Mouse (Mus musculus): ENCODE measurements at regions not wholly inside any gene's neighbourhood (a gene's known extent, or its start where the extent isn't known, plus 50 kb on each side); places are given as distances from the start of the nearest gene placed in this dataset.

- no peak overlapping the region for H3K27ac ChIP-seq (ENCODE audit: low read depth)
- no peaks in the 10 kb centered on the region for H3K9me3 ChIP-seq (replicated peaks; ENCODE audit: control insufficient read depth, low read length)
- no peak for TF ChIP-seq CTCF (IDR thresholded peaks at IDR 0.05; ENCODE audit: low read depth)
- no peak for TF ChIP-seq EP300 (IDR thresholded peaks at IDR 0.05; ENCODE audit: low read depth)
- no peak overlapping the region for H3K9ac ChIP-seq (replicated peaks; ENCODE audit: low read depth, low read length)
- no peak overlapping the region for H3K4me3 ChIP-seq (ENCODE audit: low read depth, low read length)
- no peaks in the 10 kb centered on the region for H3K27me3 ChIP-seq (ENCODE audit: control insufficient read depth, insufficient read depth, low read length)
- no peak for ATAC-seq (ENCODE audit: insufficient read depth, low read depth)
- H3K4me1 ChIP-seq (ENCODE audit: control insufficient read depth, insufficient read depth): no peaks in the 10 kb centered on the region
- H3K36me3 ChIP-seq (replicated peaks; ENCODE audit: control insufficient read depth, insufficient read depth, low read length): no peaks in the 10 kb centered on the region
- DNase-seq (ENCODE audit: low spot score): no peak
- WGBS: 83% methylated on average over 3 of the region's 3 CpGs
- no peak overlapping the region for H3K4me2 ChIP-seq (ENCODE audit: low read depth, low read length)
Measured at GRCm38 (mm10) chr14:99646323-99646722, 347.8 kb downstream of the Klf5 start.

- Histone ChIP-seq H3K9ac (replicated peaks; ENCODE audit: low read depth, low read length) (no peak overlapping the region), H3K4me1 (ENCODE audit: control insufficient read depth, insufficient read depth) (no peaks in the 10 kb centered on the region), H3K27me3 (ENCODE audit: control insufficient read depth, insufficient read depth, low read length) (no peaks in the 10 kb centered on the region), H3K9me3 (replicated peaks; ENCODE audit: control insufficient read depth, low read length) (no peaks in the 10 kb centered on the region), H3K36me3 (replicated peaks; ENCODE audit: control insufficient read depth, insufficient read depth, low read length) (no peaks in the 10 kb centered on the region), H3K27ac (ENCODE audit: low read depth) (no peak overlapping the region), H3K4me2 (ENCODE audit: low read depth, low read length) (no peak overlapping the region), H3K4me3 (ENCODE audit: low read depth, low read length) (no peak overlapping the region)
- DNase-seq (ENCODE audit: low spot score) (no peak), ATAC-seq (ENCODE audit: insufficient read depth, low read depth) (no peak)
- WGBS: 73% methylated on average over 3 of the region's 3 CpGs
- TF ChIP-seq EP300 (IDR thresholded peaks at IDR 0.05; ENCODE audit: low read depth) (no peak), CTCF (IDR thresholded peaks at IDR 0.05; ENCODE audit: low read depth) (no peak)
Measured at GRCm38 (mm10) chr14:99674399-99674798, 375.9 kb downstream of the Klf5 start.

DNA sequence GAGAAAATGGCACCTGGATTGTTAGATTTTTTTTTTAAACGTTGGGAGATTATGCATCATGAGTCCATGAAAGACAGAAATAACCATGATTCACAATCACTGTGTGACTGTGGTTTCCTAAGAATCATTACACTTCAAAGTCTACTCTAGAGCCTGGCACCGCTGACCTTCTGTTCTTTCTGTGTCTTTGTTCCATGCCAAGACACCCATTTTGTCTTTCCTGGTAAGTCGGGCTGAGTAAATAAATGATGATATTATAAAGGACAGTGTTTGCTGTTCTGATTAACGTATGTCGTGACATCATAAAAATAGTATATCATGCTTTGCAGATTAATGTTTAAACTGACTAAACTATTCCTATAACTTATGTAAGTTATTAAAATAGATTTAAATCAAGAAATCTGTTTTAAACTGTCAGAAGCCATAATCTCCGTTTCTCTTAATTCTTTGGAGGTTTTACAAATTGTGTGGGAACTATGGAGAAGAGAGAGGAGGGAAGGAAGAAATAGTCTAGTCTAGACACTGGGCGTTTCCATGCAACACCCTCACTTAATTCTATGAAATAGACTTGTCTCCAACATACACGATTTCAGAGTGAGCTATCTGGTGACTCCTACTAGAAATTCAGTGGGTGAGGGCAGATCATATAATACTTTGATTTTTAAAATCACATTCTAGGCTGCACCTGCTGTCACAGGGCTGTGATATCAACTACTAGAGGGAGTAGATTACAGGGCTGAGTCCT is 388.7 kb downstream of the Klf5 start:
- Histone ChIP-seq H3K27ac (ENCODE audit: low read depth) (no peak overlapping the region), H3K4me3 (ENCODE audit: low read depth, low read length) (no peak overlapping the region), H3K4me2 (ENCODE audit: low read depth, low read length) (no peak overlapping the region), H3K27me3 (ENCODE audit: control insufficient read depth, insufficient read depth, low read length) (no peaks in the 10 kb centered on the region), H3K4me1 (ENCODE audit: control insufficient read depth, insufficient read depth) (no peaks in the 10 kb centered on the region), H3K9ac (replicated peaks; ENCODE audit: low read depth, low read length) (no peak overlapping the region), H3K9me3 (replicated peaks; ENCODE audit: control insufficient read depth, low read length) (no peaks in the 10 kb centered on the region), H3K36me3 (replicated peaks; ENCODE audit: control insufficient read depth, insufficient read depth, low read length) (no peaks in the 10 kb centered on the region)
- no peak for TF ChIP-seq CTCF (IDR thresholded peaks at IDR 0.05; ENCODE audit: low read depth)
- TF ChIP-seq EP300 (IDR thresholded peaks at IDR 0.05; ENCODE audit: low read depth): no peak
- WGBS: 77% methylated on average over 8 of the region's 8 CpGs
- no peak for ATAC-seq (ENCODE audit: insufficient read depth, low read depth)
- DNase-seq (ENCODE audit: low spot score): no peak

DNA sequence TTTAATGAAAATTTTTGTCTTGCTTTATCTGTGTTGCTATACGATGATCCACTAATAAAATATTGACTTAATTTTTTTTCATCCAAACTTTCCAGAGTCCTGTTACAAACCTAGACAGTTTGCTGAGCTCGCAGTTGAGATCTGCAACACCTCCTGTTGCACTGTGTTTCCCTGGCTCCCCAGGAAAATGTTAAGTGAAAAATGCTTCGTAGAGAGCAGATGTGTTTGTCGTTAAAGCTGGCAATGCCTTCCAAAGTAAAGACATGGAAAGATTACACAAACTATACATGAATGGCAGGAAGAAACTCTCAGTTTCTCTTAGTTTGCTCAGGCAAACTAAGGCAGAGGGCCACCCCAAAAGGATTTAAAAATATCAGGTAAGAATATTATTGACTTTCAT is 389.9 kb downstream of the Klf5 start:
- Histone ChIP-seq H3K9ac (replicated peaks; ENCODE audit: low read depth, low read length) (no peak overlapping the region), H3K27me3 (ENCODE audit: control insufficient read depth, insufficient read depth, low read length) (no peaks in the 10 kb centered on the region), H3K36me3 (replicated peaks; ENCODE audit: control insufficient read depth, insufficient read depth, low read length) (no peaks in the 10 kb centered on the region), H3K4me2 (ENCODE audit: low read depth, low read length) (no peak overlapping the region), H3K9me3 (replicated peaks; ENCODE audit: control insufficient read depth, low read length) (no peaks in the 10 kb centered on the region), H3K4me3 (ENCODE audit: low read depth, low read length) (no peak overlapping the region), H3K4me1 (ENCODE audit: control insufficient read depth, insufficient read depth) (no peaks in the 10 kb centered on the region), H3K27ac (ENCODE audit: low read depth) (no peak overlapping the region)
- ATAC-seq (ENCODE audit: insufficient read depth, low read depth): no peak
- no peak for DNase-seq (ENCODE audit: low spot score)
- 65% methylated on average over 4 of the region's 4 CpGs for WGBS
- no peak for TF ChIP-seq CTCF (IDR thresholded peaks at IDR 0.05; ENCODE audit: low read depth)
- TF ChIP-seq EP300 (IDR thresholded peaks at IDR 0.05; ENCODE audit: low read depth): no peak

DNA sequence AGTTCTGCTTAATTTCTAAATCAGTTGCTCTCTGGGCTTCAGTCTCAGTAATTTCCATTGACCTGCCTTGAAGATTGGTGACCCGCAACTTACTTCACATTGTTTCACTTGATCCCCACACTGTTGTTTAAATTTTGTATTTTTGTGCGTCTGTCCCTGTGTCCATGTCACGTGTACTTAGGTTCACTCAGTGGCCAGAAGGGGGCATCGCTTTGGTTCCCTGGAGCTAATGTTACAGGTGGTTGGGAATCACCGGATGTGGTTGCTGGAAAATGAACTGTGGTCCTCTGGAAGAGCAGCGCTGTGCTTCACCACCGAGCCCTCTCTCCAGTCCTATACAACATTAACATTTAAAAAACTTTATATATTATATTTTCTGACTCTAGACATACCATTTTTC is 397.8 kb downstream of the Klf5 start:
- no peaks in the 10 kb centered on the region for H3K27me3 ChIP-seq (ENCODE audit: control insufficient read depth, insufficient read depth, low read length)
- DNase-seq (ENCODE audit: low spot score): no peak
- 89% methylated on average over 7 of the region's 7 CpGs for WGBS
- H3K36me3 ChIP-seq (replicated peaks; ENCODE audit: control insufficient read depth, insufficient read depth, low read length): no peaks in the 10 kb centered on the region
- no peaks in the 10 kb centered on the region for H3K4me1 ChIP-seq (ENCODE audit: control insufficient read depth, insufficient read depth)
- no peak overlapping the region for H3K4me3 ChIP-seq (ENCODE audit: low read depth, low read length)
- TF ChIP-seq CTCF (IDR thresholded peaks at IDR 0.05; ENCODE audit: low read depth) (no peak), EP300 (IDR thresholded peaks at IDR 0.05; ENCODE audit: low read depth) (no peak)
- no peak overlapping the region for H3K9ac ChIP-seq (replicated peaks; ENCODE audit: low read depth, low read length)
- H3K27ac ChIP-seq (ENCODE audit: low read depth): no peak overlapping the region
- no peaks in the 10 kb centered on the region for H3K9me3 ChIP-seq (replicated peaks; ENCODE audit: control insufficient read depth, low read length)
- no peak for ATAC-seq (ENCODE audit: insufficient read depth, low read depth)
- H3K4me2 ChIP-seq (ENCODE audit: low read depth, low read length): no peak overlapping the region

GRCm38 (mm10) chr14:99699545-99699944 is 401.1 kb downstream of the Klf5 start:
- H3K4me2 ChIP-seq (ENCODE audit: low read depth, low read length): no peak overlapping the region
- H3K36me3 ChIP-seq (replicated peaks; ENCODE audit: control insufficient read depth, insufficient read depth, low read length): no peaks in the 10 kb centered on the region
- TF ChIP-seq EP300 (IDR thresholded peaks at IDR 0.05; ENCODE audit: low read depth) (no peak), CTCF (IDR thresholded peaks at IDR 0.05; ENCODE audit: low read depth) (no peak)
- no peak overlapping the region for H3K27ac ChIP-seq (ENCODE audit: low read depth)
- ATAC-seq (ENCODE audit: insufficient read depth, low read depth) (no peak), DNase-seq (ENCODE audit: low spot score) (no peak)
- 56% methylated on average over 2 of the region's 2 CpGs for WGBS
- H3K9me3 ChIP-seq (replicated peaks; ENCODE audit: control insufficient read depth, low read length): no peaks in the 10 kb centered on the region
- H3K4me1 ChIP-seq (ENCODE audit: control insufficient read depth, insufficient read depth): no peaks in the 10 kb centered on the region
- no peak overlapping the region for H3K9ac ChIP-seq (replicated peaks; ENCODE audit: low read depth, low read length)
- H3K4me3 ChIP-seq (ENCODE audit: low read depth, low read length): no peak overlapping the region
- no peaks in the 10 kb centered on the region for H3K27me3 ChIP-seq (ENCODE audit: control insufficient read depth, insufficient read depth, low read length)

All from heart, postnatal 0 days (tissue).